Mouse (Mus musculus) heart, embryonic 13.5 days (tissue): ENCODE data around the gene Col5a1. TPM values are rescaled to one million over a fixed set of nuclear protein-coding genes. Genes with fewer than 3 reads are reported as not detected.

Source experiments
- ATAC-seq: fragments of 200-750 bp; cut with Nextera tagmentation; 2 replicates; pipeline ENCODE4 v1.8.0; 2017; ENCODE audit warnings: moderate TSS enrichment; ENCODE audit not compliant: insufficient number of reproducible peaks, low FRiP score, low TSS enrichment; ENCODE audit errors: extremely low read depth
- H3K27ac ChIP-seq: fragments of 300-500 bp; sonication (generic); replicated peaks from 2 replicates; pipeline ENCODE4 v1.5.1; 2015; ENCODE audit warnings: moderate library complexity, mild to moderate bottlenecking, inconsistent platforms
- H3K27me3 ChIP-seq: fragments of 300-500 bp; sonication (generic); replicated peaks from 2 replicates; pipeline ENCODE4 v1.6.1; 2015; ENCODE audit warnings: mild to moderate bottlenecking, inconsistent platforms
- H3K36me3 ChIP-seq: fragments of 300-500 bp; sonication (generic); 2 replicates; pipeline ENCODE4 v1.6.1; 2015; ENCODE audit warnings: mild to moderate bottlenecking, inconsistent platforms
- H3K4me1 ChIP-seq: fragments of 300-500 bp; sonication (generic); 2 replicates; pipeline ENCODE4 v1.6.1; 2015; ENCODE audit warnings: inconsistent platforms
- H3K4me2 ChIP-seq: fragments of 300-500 bp; sonication (generic); 2 replicates; pipeline ENCODE4 v1.6.1; 2015; ENCODE audit warnings: inconsistent platforms, mild to moderate bottlenecking, moderate library complexity
- H3K4me3 ChIP-seq: fragments of 300-500 bp; sonication (generic); 2 replicates; pipeline ENCODE4 v1.5.1; 2015; ENCODE audit warnings: moderate library complexity, mild to moderate bottlenecking, inconsistent platforms
- H3K9ac ChIP-seq: fragments of 300-500 bp; sonication (generic); 2 replicates; pipeline ENCODE4 v1.6.1; 2015; ENCODE audit warnings: inconsistent platforms, mild to moderate bottlenecking, moderate library complexity
- H3K9me3 ChIP-seq: fragments of 300-500 bp; sonication (generic); 2 replicates; pipeline ENCODE4 v1.6.1; 2016; ENCODE audit warnings: inconsistent platforms
- WGBS: fragments of 180-500 bp; shearing (Covaris S2); methylation state at CpG from one replicate; pipeline ENCODE4 v1.1.7; 2015; ENCODE audit warnings: mixed read lengths; 5-methylcytosine and 5-hydroxymethylcytosine counted together
- polyA plus RNA-seq: library from polyadenylated mRNA; unstranded; fragments of >200 nt; fragmentation: Nextera tagmentation; extraction: Ambion mirVana; gene quantifications from 2 replicates; pipeline ENCODE4 v1.2.1, GENCODE M21; 2015

Gene Col5a1
- polyA plus RNA-seq, 1 experiment from 2014 or later = 48.8 TPM

GRCm38 (mm10) chr2:28036788-28037187, 150.6 kb downstream of the Col5a1 start:
- Histone ChIP-seq H3K4me1 (peaks cover 15% of the 10 kb centered on the region), H3K27ac (no peak overlapping the region), H3K27me3 (no peaks in the 10 kb centered on the region), H3K9me3 (no peaks in the 10 kb centered on the region), H3K4me3 (no peak overlapping the region), H3K36me3 (peaks cover 68% of the 10 kb centered on the region), H3K9ac (no peak overlapping the region), H3K4me2 (no peak overlapping the region)
- ATAC-seq = no peak
- 83% methylated on average over 13 of the region's 13 CpGs for WGBS

- H3K27ac ChIP-seq = no peak overlapping the region
Observed at GRCm38 (mm10) chr2:28037505-28038390, 151.5 kb downstream of the Col5a1 start.

GRCm38 (mm10) chr2:28038391-28039096, 152.3 kb downstream of the Col5a1 start:
- Histone ChIP-seq H3K36me3 (peaks cover 52% of the 10 kb centered on the region), H3K4me1 (peaks cover 7% of the 10 kb centered on the region), H3K9ac (no peak overlapping the region), H3K27ac (no peak overlapping the region), H3K9me3 (no peaks in the 10 kb centered on the region), H3K4me3 (no peak overlapping the region), H3K27me3 (no peaks in the 10 kb centered on the region), H3K4me2 (no peak overlapping the region)
- WGBS = 84% methylated on average over 14 of the region's 14 CpGs
- no peak for ATAC-seq

More at GRCm38 (mm10) chr2:28037505-28038390, 151.5 kb downstream of the Col5a1 start:
- H3K27me3 ChIP-seq = no peaks in the 10 kb centered on the region
- 64% methylated on average over 12 of the region's 12 CpGs for WGBS
- H3K4me1 ChIP-seq = peaks cover 7% of the 10 kb centered on the region
- no peaks in the 10 kb centered on the region for H3K9me3 ChIP-seq
- H3K9ac ChIP-seq = no peak overlapping the region
- H3K4me2 ChIP-seq = no peak overlapping the region
- H3K4me3 ChIP-seq = no peak overlapping the region
- H3K36me3 ChIP-seq = peaks cover 60% of the 10 kb centered on the region
- ATAC-seq = no peak

GRCm38 (mm10) chr2:28039647-28040325, 153.6 kb downstream of the Col5a1 start:
- no peak for ATAC-seq
- Histone ChIP-seq H3K9me3 (no peaks in the 10 kb centered on the region), H3K36me3 (peaks cover 42% of the 10 kb centered on the region), H3K9ac (no peak overlapping the region), H3K4me1 (peaks cover 7% of the 10 kb centered on the region), H3K4me2 (no peak overlapping the region), H3K27ac (no peak overlapping the region), H3K4me3 (no peak overlapping the region), H3K27me3 (no peaks in the 10 kb centered on the region)
- WGBS = 88% methylated on average over 10 of the region's 10 CpGs

- no peak for ATAC-seq
- Histone ChIP-seq H3K27ac (no peak overlapping the region), H3K4me2 (no peak overlapping the region), H3K4me3 (no peak overlapping the region), H3K4me1 (peaks cover 7% of the 10 kb centered on the region), H3K27me3 (no peaks in the 10 kb centered on the region), H3K9ac (no peak overlapping the region), H3K36me3 (peaks cover 36% of the 10 kb centered on the region), H3K9me3 (no peaks in the 10 kb centered on the region)
- WGBS = 93% methylated on average over 1 of the region's 1 CpGs
Observed at GRCm38 (mm10) chr2:28040466-28040865, 154.2 kb downstream of the Col5a1 start.

- no peaks in the 10 kb centered on the region for H3K9me3 ChIP-seq
- no peak overlapping the region for H3K9ac ChIP-seq
- WGBS = 76% methylated on average over 9 of the region's 9 CpGs
- no peak overlapping the region for H3K27ac ChIP-seq
- H3K36me3 ChIP-seq = no peaks in the 10 kb centered on the region
- no peak overlapping the region for H3K4me3 ChIP-seq
- H3K4me2 ChIP-seq = no peak overlapping the region
- H3K4me1 ChIP-seq = peaks cover 4% of the 10 kb centered on the region; the same call in 1 of the 2 replicates
- ATAC-seq = no peak
- H3K27me3 ChIP-seq = no peaks in the 10 kb centered on the region
Observed at GRCm38 (mm10) chr2:28044920-28045598, 158.8 kb downstream of the Col5a1 start.

GRCm38 (mm10) chr2:28046311-28046710, 160.1 kb downstream of the Col5a1 start:
- H3K9me3 ChIP-seq = no peaks in the 10 kb centered on the region
- H3K9ac ChIP-seq = no peak overlapping the region
- H3K4me1 ChIP-seq = peaks cover 4% of the 10 kb centered on the region; the same call in 1 of the 2 replicates
- no peak for ATAC-seq
- H3K27ac ChIP-seq = no peak overlapping the region
- H3K4me3 ChIP-seq = no peak overlapping the region
- no peak overlapping the region for H3K4me2 ChIP-seq
- no peaks in the 10 kb centered on the region for H3K27me3 ChIP-seq
- no peaks in the 10 kb centered on the region for H3K36me3 ChIP-seq
- 61% methylated on average over 6 of the region's 6 CpGs for WGBS

GRCm38 (mm10) chr2:28047092-28047491, 160.9 kb downstream of the Col5a1 start:
- no peak for ATAC-seq
- 70% methylated on average over 7 of the region's 7 CpGs for WGBS

GRCm38 (mm10) chr2:28059922-28060321, 173.7 kb downstream of the Col5a1 start:
- Histone ChIP-seq H3K4me3 (no peak overlapping the region), H3K36me3 (no peaks in the 10 kb centered on the region), H3K4me2 (no peak overlapping the region), H3K4me1 (0 out of 2 replicates have a peak, but pooled peaks cover 4% of the 10 kb centered on the region), H3K9me3 (no peaks in the 10 kb centered on the region), H3K27ac (no peak overlapping the region), H3K27me3 (no peaks in the 10 kb centered on the region; the same call in 1 of the 2 replicates), H3K9ac (no peak overlapping the region)
- ATAC-seq = no peak
- 56% methylated on average over 1 of the region's 1 CpGs for WGBS

More at GRCm38 (mm10) chr2:28047092-28047491, 160.9 kb downstream of the Col5a1 start:
- Histone ChIP-seq H3K4me3 (no peak overlapping the region), H3K9ac (no peak overlapping the region), H3K9me3 (no peaks in the 10 kb centered on the region), H3K27me3 (no peaks in the 10 kb centered on the region), H3K4me2 (no peak overlapping the region), H3K4me1 (peaks cover 4% of the 10 kb centered on the region; the same call in 1 of the 2 replicates), H3K27ac (no peak overlapping the region), H3K36me3 (no peaks in the 10 kb centered on the region)

GRCm38 (mm10) chr2:28063711-28064338, 177.6 kb downstream of the Col5a1 start:
- no peak overlapping the region for H3K9ac ChIP-seq
- 81% methylated on average over 4 of the region's 4 CpGs for WGBS
- H3K4me1 ChIP-seq = peaks cover 18% of the 10 kb centered on the region
- no peaks in the 10 kb centered on the region for H3K36me3 ChIP-seq
- H3K4me2 ChIP-seq = no peak overlapping the region
- no peak overlapping the region for H3K4me3 ChIP-seq
- H3K9me3 ChIP-seq = no peaks in the 10 kb centered on the region
- ATAC-seq = no peak
- H3K27ac ChIP-seq = peak overlapping the region; percentile 20; the same call in 1 of the 2 replicates
- no peaks in the 10 kb centered on the region; the same call in 1 of the 2 replicates for H3K27me3 ChIP-seq
